Mouse (Mus musculus): Measurements from ENCODE around the gene Frmpd1. TPM values are rescaled to one million over a fixed set of nuclear protein-coding genes. Genes with fewer than 3 reads are reported as not detected.

The Frmpd1 gene
- polyA plus RNA-seq, 1 experiment from 2014 or later = 0.30 TPM

DNA sequence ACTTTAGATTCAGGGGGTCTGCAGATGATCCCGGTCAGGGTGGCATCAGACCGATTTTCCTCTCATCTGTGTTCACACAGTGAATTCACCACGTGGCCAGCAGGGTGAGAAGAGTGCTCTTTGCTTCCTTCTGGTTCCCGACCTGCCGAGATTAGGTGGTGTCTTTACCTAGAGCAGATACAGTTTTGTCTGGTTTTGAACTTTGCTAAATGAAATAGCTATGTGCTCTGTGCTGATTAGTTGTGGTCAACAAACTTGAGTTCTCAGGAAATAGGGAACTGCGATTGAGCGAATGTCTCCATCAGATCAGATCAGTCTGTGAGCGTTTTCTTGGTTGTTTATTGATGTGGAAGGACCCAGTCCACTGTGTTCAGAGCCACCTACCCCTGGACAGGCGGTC, 26.1 kb upstream of the Frmpd1 start:
- no peak for ATAC-seq
- no peak overlapping the region for H3K9ac ChIP-seq (replicated peaks; ENCODE audit: low read depth)
- H3K27ac ChIP-seq (ENCODE audit: low read length) = no peak overlapping the region
- no peaks in the 10 kb centered on the region for H3K4me1 ChIP-seq (ENCODE audit: insufficient read depth, low read depth, low read length)
- WGBS = 70% methylated on average over 9 of the region's 9 CpGs
- no peak overlapping the region for H3K4me2 ChIP-seq (replicated peaks; ENCODE audit: low read depth, low read length)
- no peak for DNase-seq (ENCODE audit: low spot score)
- TF ChIP-seq EP300 (IDR thresholded peaks at IDR 0.05) = no peak
- no peak for TF ChIP-seq CTCF (IDR thresholded peaks at IDR 0.05)
- H3K27me3 ChIP-seq (replicated peaks; ENCODE audit: insufficient read depth, low read length) = no peaks in the 10 kb centered on the region
- no peaks in the 10 kb centered on the region for H3K36me3 ChIP-seq (ENCODE audit: insufficient read depth, low read length)
- H3K9me3 ChIP-seq (ENCODE audit: low read length) = no peaks in the 10 kb centered on the region
- H3K4me3 ChIP-seq (ENCODE audit: low read depth, low read length) = no peak overlapping the region

GRCm38 (mm10) chr4:45160773-45161172, 23.9 kb upstream of the Frmpd1 start:
- 50% methylated on average over 6 of the region's 6 CpGs for WGBS
- Histone ChIP-seq H3K4me2 (replicated peaks; ENCODE audit: low read depth, low read length) (no peak overlapping the region), H3K9ac (replicated peaks; ENCODE audit: low read depth) (no peak overlapping the region), H3K4me3 (ENCODE audit: low read depth, low read length) (no peak overlapping the region), H3K36me3 (ENCODE audit: insufficient read depth, low read length) (no peaks in the 10 kb centered on the region), H3K9me3 (ENCODE audit: low read length) (no peaks in the 10 kb centered on the region), H3K4me1 (ENCODE audit: insufficient read depth, low read depth, low read length) (no peaks in the 10 kb centered on the region), H3K27ac (ENCODE audit: low read length) (no peak overlapping the region), H3K27me3 (replicated peaks; ENCODE audit: insufficient read depth, low read length) (no peaks in the 10 kb centered on the region)
- DNase-seq (ENCODE audit: low spot score) (no peak), ATAC-seq (no peak)
- TF ChIP-seq CTCF (IDR thresholded peaks at IDR 0.05) (no peak), EP300 (IDR thresholded peaks at IDR 0.05) (no peak)

DNA sequence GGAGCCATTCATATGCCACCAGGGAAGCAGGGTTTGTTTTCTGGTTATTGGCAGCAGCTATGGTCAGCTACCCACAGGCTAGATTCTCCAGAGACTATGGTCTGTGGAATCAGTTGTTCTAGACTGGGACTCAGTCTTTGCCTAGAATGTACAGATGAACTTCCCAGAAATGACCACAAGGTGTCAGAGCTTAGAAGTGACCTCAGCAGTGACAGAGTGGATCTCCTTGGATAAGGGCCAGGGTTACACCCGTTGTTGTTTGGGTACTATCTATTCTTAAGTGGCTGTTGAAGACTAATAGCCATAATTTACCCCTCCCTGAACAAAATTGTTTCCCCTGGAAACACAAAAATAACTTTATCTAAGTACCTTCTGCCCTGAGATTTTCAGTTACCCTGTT, 21.0 kb upstream of the Frmpd1 start:
- no peak for TF ChIP-seq EP300 (IDR thresholded peaks at IDR 0.05)
- TF ChIP-seq CTCF (IDR thresholded peaks at IDR 0.05) = peak; percentile 73
- Histone ChIP-seq H3K27me3 (replicated peaks; ENCODE audit: insufficient read depth, low read length) (no peaks in the 10 kb centered on the region), H3K36me3 (ENCODE audit: insufficient read depth, low read length) (no peaks in the 10 kb centered on the region), H3K4me1 (ENCODE audit: insufficient read depth, low read depth, low read length) (no peaks in the 10 kb centered on the region), H3K9ac (replicated peaks; ENCODE audit: low read depth) (no peak overlapping the region), H3K27ac (ENCODE audit: low read length) (no peak overlapping the region), H3K4me3 (ENCODE audit: low read depth, low read length) (no peak overlapping the region), H3K4me2 (replicated peaks; ENCODE audit: low read depth, low read length) (no peak overlapping the region), H3K9me3 (ENCODE audit: low read length) (no peaks in the 10 kb centered on the region)
- ATAC-seq (no peak), DNase-seq (ENCODE audit: low spot score) (peak; percentile 58)
- WGBS = 4% methylated on average over 1 of the region's 1 CpGs

- no peak for DNase-seq (ENCODE audit: low spot score)
- Histone ChIP-seq H3K27me3 (replicated peaks; ENCODE audit: insufficient read depth, low read length) (no peaks in the 10 kb centered on the region), H3K36me3 (ENCODE audit: insufficient read depth, low read length) (no peaks in the 10 kb centered on the region), H3K9me3 (ENCODE audit: low read length) (no peaks in the 10 kb centered on the region), H3K4me2 (replicated peaks; ENCODE audit: low read depth, low read length) (no peak overlapping the region), H3K4me3 (ENCODE audit: low read depth, low read length) (no peak overlapping the region), H3K27ac (ENCODE audit: low read length) (no peak overlapping the region), H3K9ac (replicated peaks; ENCODE audit: low read depth) (no peak overlapping the region), H3K4me1 (ENCODE audit: insufficient read depth, low read depth, low read length) (no peaks in the 10 kb centered on the region)
- 90% methylated on average over 1 of the region's 1 CpGs for WGBS
- TF ChIP-seq CTCF (IDR thresholded peaks at IDR 0.05) (no peak), EP300 (IDR thresholded peaks at IDR 0.05) (no peak)
- ATAC-seq = no peak
Observed at GRCm38 (mm10) chr4:45165477-45165876, 19.2 kb upstream of the Frmpd1 start.

- TF ChIP-seq EP300 (IDR thresholded peaks at IDR 0.05) = no peak
- no peak for TF ChIP-seq CTCF (IDR thresholded peaks at IDR 0.05)
- DNase-seq (ENCODE audit: low spot score) = no peak
- H3K36me3 ChIP-seq (ENCODE audit: insufficient read depth, low read length) = no peaks in the 10 kb centered on the region
- no peaks in the 10 kb centered on the region for H3K4me1 ChIP-seq (ENCODE audit: insufficient read depth, low read depth, low read length)
- no peak overlapping the region for H3K4me2 ChIP-seq (replicated peaks; ENCODE audit: low read depth, low read length)
- H3K27me3 ChIP-seq (replicated peaks; ENCODE audit: insufficient read depth, low read length) = no peaks in the 10 kb centered on the region
- 84% methylated on average over 3 of the region's 3 CpGs for WGBS
- no peak overlapping the region for H3K4me3 ChIP-seq (ENCODE audit: low read depth, low read length)
- H3K9ac ChIP-seq (replicated peaks; ENCODE audit: low read depth) = no peak overlapping the region
- no peaks in the 10 kb centered on the region for H3K9me3 ChIP-seq (ENCODE audit: low read length)
- no peak for ATAC-seq
- no peak overlapping the region for H3K27ac ChIP-seq (ENCODE audit: low read length)
Observed at GRCm38 (mm10) chr4:45165955-45166354, 18.7 kb upstream of the Frmpd1 start.

DNA sequence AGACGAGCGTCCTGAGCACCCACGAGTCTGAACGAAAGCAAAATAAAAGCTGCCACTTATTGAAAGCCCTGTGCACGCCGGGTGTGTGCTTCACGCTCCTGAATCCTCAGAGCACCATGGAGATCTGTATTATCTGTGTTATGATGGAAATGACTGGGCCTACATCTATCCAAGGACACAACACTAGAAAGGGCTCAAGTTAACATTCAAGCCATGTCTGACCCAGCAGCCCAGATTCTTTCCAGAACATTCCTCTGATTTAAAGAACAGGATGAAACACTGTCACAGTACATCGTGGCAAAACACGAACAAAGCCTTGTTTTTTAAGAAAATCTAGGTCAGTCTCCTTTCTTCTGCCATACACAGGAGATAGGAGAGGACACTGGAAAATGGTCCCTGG, 13.3 kb upstream of the Frmpd1 start:
- no peak overlapping the region for H3K4me3 ChIP-seq (ENCODE audit: low read depth, low read length)
- TF ChIP-seq CTCF (IDR thresholded peaks at IDR 0.05) = no peak
- no peak for TF ChIP-seq EP300 (IDR thresholded peaks at IDR 0.05)
- no peak for ATAC-seq
- H3K27me3 ChIP-seq (replicated peaks; ENCODE audit: insufficient read depth, low read length) = no peaks in the 10 kb centered on the region
- no peaks in the 10 kb centered on the region for H3K36me3 ChIP-seq (ENCODE audit: insufficient read depth, low read length)
- no peak overlapping the region for H3K27ac ChIP-seq (ENCODE audit: low read length)
- H3K9ac ChIP-seq (replicated peaks; ENCODE audit: low read depth) = no peak overlapping the region
- no peaks in the 10 kb centered on the region for H3K4me1 ChIP-seq (ENCODE audit: insufficient read depth, low read depth, low read length)
- no peaks in the 10 kb centered on the region for H3K9me3 ChIP-seq (ENCODE audit: low read length)
- no peak overlapping the region for H3K4me2 ChIP-seq (replicated peaks; ENCODE audit: low read depth, low read length)
- WGBS = 86% methylated on average over 9 of the region's 9 CpGs
- DNase-seq (ENCODE audit: low spot score) = no peak
